Mouse (Mus musculus) liver, postnatal 0 days (tissue): Measurements from ENCODE around the gene Tfdp1. TPM values are rescaled to one million over a fixed set of nuclear protein-coding genes. Genes with fewer than 3 reads are reported as not detected.

Experiments used
- ATAC-seq: fragments of 200-750 bp; cut with Nextera tagmentation; 2 replicates; pipeline ENCODE4 v1.8.0; 2017; ENCODE audit warnings: mild to moderate bottlenecking, moderate library complexity
- DNase-seq: peaks from one replicate; pipeline ENCODE4 v3.0.0-alpha.2; 2016
- H3K27ac ChIP-seq: fragments of 300-500 bp; sonication (generic); 2 replicates; pipeline ENCODE4 v1.5.1; 2014; ENCODE audit warnings: antibody characterized with exemption, moderate library complexity, mild to moderate bottlenecking, low read depth
- H3K27me3 ChIP-seq: fragments of 300-500 bp; sonication (generic); 2 replicates; pipeline ENCODE4 v1.6.1; 2014; ENCODE audit warnings: low read length, control low read depth, mixed read lengths; ENCODE audit not compliant: insufficient read depth
- H3K36me3 ChIP-seq: fragments of 300-500 bp; sonication (generic); replicated peaks from 2 replicates; pipeline ENCODE4 v1.6.1; 2014; ENCODE audit warnings: mild to moderate bottlenecking, control low read depth, low read length, moderate library complexity, mixed read lengths; ENCODE audit not compliant: insufficient read depth
- H3K4me1 ChIP-seq: fragments of 300-500 bp; sonication (generic); 2 replicates; pipeline ENCODE4 v1.6.1; 2014; ENCODE audit warnings: antibody characterized with exemption, mild to moderate bottlenecking, control low read depth; ENCODE audit not compliant: insufficient read depth
- H3K4me2 ChIP-seq: fragments of 300-500 bp; sonication (generic); 2 replicates; pipeline ENCODE4 v1.6.1; 2014; ENCODE audit warnings: low read depth, mild to moderate bottlenecking, low read length, moderate library complexity, mixed read lengths
- H3K4me3 ChIP-seq: fragments of 300-500 bp; sonication (generic); 2 replicates; pipeline ENCODE4 v1.5.1; 2014; ENCODE audit warnings: low read depth, low read length
- H3K9ac ChIP-seq: fragments of 300-500 bp; sonication (generic); replicated peaks from 2 replicates; pipeline ENCODE4 v1.6.1; 2014; ENCODE audit warnings: mild to moderate bottlenecking, moderate library complexity
- H3K9me3 ChIP-seq: fragments of 300-500 bp; sonication (generic); 2 replicates; pipeline ENCODE4 v1.6.1; 2016; ENCODE audit warnings: mild to moderate bottlenecking, control low read depth, low read length, mixed read lengths
- CTCF ChIP-seq: sonication (generic); IDR thresholded peaks from 2 replicates; pipeline ENCODE4 v1.5.1; 2016; ENCODE audit warnings: antibody characterized with exemption, low read depth
- EP300 ChIP-seq: IDR thresholded peaks from 2 replicates; pipeline ENCODE4 v1.6.1; 2016; ENCODE audit warnings: antibody characterized with exemption, low read depth, mild to moderate bottlenecking
- WGBS: fragments of 180-500 bp; shearing (Covaris S2); extraction: QIAGEN DNeasy Blood & Tissue Kit; methylation state at CpG from one replicate; pipeline ENCODE4 v1.1.7; 2014; ENCODE audit not compliant: insufficient replicate concordance; 5-methylcytosine and 5-hydroxymethylcytosine counted together
- polyA plus RNA-seq: library from polyadenylated mRNA; unstranded; fragments of >200 nt; fragmentation: Nextera tagmentation; extraction: Ambion mirVana; gene quantifications from 2 replicates; pipeline ENCODE4 v1.2.1, GENCODE M21; 2015

The Tfdp1 gene
- polyA plus RNA-seq, 1 experiment from 2014 or later: 52.5 TPM

GRCm38 (mm10) chr8:13381630-13382029 is 43.1 kb downstream of the Tfdp1 start:
- Histone ChIP-seq H3K4me2 (no peak overlapping the region), H3K4me3 (no peak overlapping the region), H3K27me3 (no peaks in the 10 kb centered on the region), H3K9ac (no peak overlapping the region), H3K4me1 (no peaks in the 10 kb centered on the region), H3K9me3 (no peaks in the 10 kb centered on the region), H3K36me3 (peaks cover 20% of the 10 kb centered on the region), H3K27ac (no peak overlapping the region)
- no peak for DNase-seq
- TF ChIP-seq EP300 (no peak), CTCF (no peak)
- ATAC-seq: no peak
- 83% methylated on average over 7 of the region's 7 CpGs for WGBS

GRCm38 (mm10) chr8:13382536-13382935 is 44.0 kb downstream of the Tfdp1 start:
- no peak overlapping the region for H3K4me3 ChIP-seq
- ATAC-seq (no peak), DNase-seq (no peak)
- no peak overlapping the region for H3K9ac ChIP-seq
- H3K27ac ChIP-seq: no peak overlapping the region
- H3K27me3 ChIP-seq: no peaks in the 10 kb centered on the region
- no peak for TF ChIP-seq CTCF
- TF ChIP-seq EP300: no peak
- H3K9me3 ChIP-seq: no peaks in the 10 kb centered on the region
- H3K4me1 ChIP-seq: no peaks in the 10 kb centered on the region
- WGBS: 77% methylated on average over 3 of the region's 3 CpGs
- peaks cover 17% of the 10 kb centered on the region for H3K36me3 ChIP-seq
- H3K4me2 ChIP-seq: no peak overlapping the region

GRCm38 (mm10) chr8:13382999-13383398 is 44.4 kb downstream of the Tfdp1 start:
- Histone ChIP-seq H3K4me2 (no peak overlapping the region), H3K9ac (no peak overlapping the region), H3K27me3 (no peaks in the 10 kb centered on the region), H3K4me1 (no peaks in the 10 kb centered on the region), H3K4me3 (no peak overlapping the region), H3K36me3 (peaks cover 17% of the 10 kb centered on the region), H3K27ac (no peak overlapping the region), H3K9me3 (no peaks in the 10 kb centered on the region)
- 89% methylated on average over 4 of the region's 4 CpGs for WGBS
- ATAC-seq (no peak), DNase-seq (no peak)
- TF ChIP-seq EP300 (no peak), CTCF (no peak)

GRCm38 (mm10) chr8:13386366-13386765 is 47.8 kb downstream of the Tfdp1 start:
- no peaks in the 10 kb centered on the region for H3K9me3 ChIP-seq
- no peak overlapping the region for H3K4me3 ChIP-seq
- ATAC-seq (no peak), DNase-seq (no peak)
- TF ChIP-seq CTCF (no peak), EP300 (no peak)
- H3K4me2 ChIP-seq: no peak overlapping the region
- H3K27me3 ChIP-seq: no peaks in the 10 kb centered on the region
- no peaks in the 10 kb centered on the region for H3K36me3 ChIP-seq
- no peak overlapping the region for H3K27ac ChIP-seq
- no peaks in the 10 kb centered on the region for H3K4me1 ChIP-seq
- 65% methylated on average over 13 of the region's 13 CpGs for WGBS
- no peak overlapping the region for H3K9ac ChIP-seq

GRCm38 (mm10) chr8:13387728-13388127 is 49.2 kb downstream of the Tfdp1 start:
- ATAC-seq (no peak), DNase-seq (no peak)
- Histone ChIP-seq H3K27ac (no peak overlapping the region), H3K9me3 (no peaks in the 10 kb centered on the region), H3K36me3 (no peaks in the 10 kb centered on the region), H3K27me3 (no peaks in the 10 kb centered on the region), H3K9ac (no peak overlapping the region), H3K4me3 (no peak overlapping the region), H3K4me1 (no peaks in the 10 kb centered on the region), H3K4me2 (no peak overlapping the region)
- 53% methylated on average over 8 of the region's 8 CpGs for WGBS
- TF ChIP-seq CTCF (no peak), EP300 (no peak)

- WGBS: 67% methylated on average over 2 of the region's 2 CpGs
- ATAC-seq: no peak
- no peak for TF ChIP-seq EP300
- no peak for TF ChIP-seq CTCF
These were observed 50.2 kb downstream of the Tfdp1 start for GRCm38 (mm10) chr8:13388744-13389143.

GRCm38 (mm10) chr8:13393869-13394268 is 55.3 kb downstream of the Tfdp1 start:
- no peak for TF ChIP-seq EP300
- TF ChIP-seq CTCF: no peak
- Histone ChIP-seq H3K27me3 (no peaks in the 10 kb centered on the region), H3K4me1 (no peaks in the 10 kb centered on the region), H3K36me3 (no peaks in the 10 kb centered on the region), H3K4me2 (no peak overlapping the region), H3K9me3 (no peaks in the 10 kb centered on the region), H3K27ac (no peak overlapping the region), H3K9ac (no peak overlapping the region), H3K4me3 (no peak overlapping the region)
- ATAC-seq (no peak), DNase-seq (no peak)
- 83% methylated on average over 7 of the region's 7 CpGs for WGBS

More at GRCm38 (mm10) chr8:13388744-13389143, 50.2 kb downstream of the Tfdp1 start:
- Histone ChIP-seq H3K27me3 (no peaks in the 10 kb centered on the region), H3K36me3 (no peaks in the 10 kb centered on the region), H3K27ac (no peak overlapping the region), H3K9ac (no peak overlapping the region), H3K9me3 (no peaks in the 10 kb centered on the region), H3K4me2 (no peak overlapping the region), H3K4me3 (no peak overlapping the region), H3K4me1 (no peaks in the 10 kb centered on the region)
- DNase-seq: no peak
